Mouse (Mus musculus) left cerebral cortex, adult 2 months (tissue): ENCODE data around the gene Klhdc8a. TPM values are rescaled to one million over a fixed set of nuclear protein-coding genes. Genes with fewer than 3 reads are reported as not detected.

Experiments
- DNase-seq, 2 experiments: peaks; one replicate each; pipeline ENCODE4 v3.0.0; 2021 to 2022; ENCODE audit warnings: low spot score in 2 of 2, mixed read lengths in 1 of 2; ENCODE audit errors: extremely low spot score in 1 of 2
- H3K27ac ChIP-seq: fragments of 200-600 bp; 2 replicates; pipeline ENCODE4 v1.8.1; 2022
- H3K4me3 ChIP-seq: fragments of 200-600 bp; 2 replicates; pipeline ENCODE4 v1.8.1; 2022
- CTCF ChIP-seq: fragments of 200-600 bp; IDR thresholded peaks from 2 replicates; pipeline ENCODE4 v1.8.1; 2022; ENCODE audit warnings: antibody characterized with exemption, mild to moderate bottlenecking, moderate library complexity
- intact Hi-C: fragments of 180-260 bp; cut with DNase I; formaldehyde crosslinking; loops from one replicate; pipeline ENCODE4 v1.15.1; 2025
- long read RNA-seq, 2 experiments: library from polyadenylated mRNA; stranded (forward); transcript quantifications; one replicate each; pipeline ENCODE4 v2.0.0; 2021; ENCODE audit warnings: borderline mapping rate in 2 of 2
- total RNA-seq, 2 experiments: library from RNA; stranded (reverse); gene quantifications; 2 replicates each; pipeline ENCODE4 v1.2.3; 2021

Gene Klhdc8a
- total RNA-seq, result 10 to 100 TPM; 12.2 to 13.2 TPM
- long read RNA-seq, experiment 1, full-length matches to known transcripts, result 39 of 43 reads
- long read RNA-seq, experiment 1, partial matches to known transcripts, result 1 of 43 reads
- long read RNA-seq, experiment 1, other reads (novel, unspliced or antisense), result 3 of 43 reads
- long read RNA-seq, experiment 2, full-length matches to known transcripts, result 26 of 28 reads
- long read RNA-seq, experiment 2, partial matches to known transcripts, result 1 of 28 reads
- long read RNA-seq, experiment 2, other reads (novel, unspliced or antisense), result 1 of 28 reads

GRCm38 (mm10) chr1:132298425-132298800 lies at the start of gene Klhdc8a:
Gene Klhdc8a, plus strand, starts transcription at chr1:132298626.
- DNase-seq, result peak; percentile 54 to 67
- intact Hi-C loops, result no loop called here
- Histone ChIP-seq H3K4me3 (peak within 1 kb of the TSS; percentile 54), H3K27ac (peak within 1 kb of the TSS; percentile 86)
- TF ChIP-seq CTCF, result no peak

DNA sequence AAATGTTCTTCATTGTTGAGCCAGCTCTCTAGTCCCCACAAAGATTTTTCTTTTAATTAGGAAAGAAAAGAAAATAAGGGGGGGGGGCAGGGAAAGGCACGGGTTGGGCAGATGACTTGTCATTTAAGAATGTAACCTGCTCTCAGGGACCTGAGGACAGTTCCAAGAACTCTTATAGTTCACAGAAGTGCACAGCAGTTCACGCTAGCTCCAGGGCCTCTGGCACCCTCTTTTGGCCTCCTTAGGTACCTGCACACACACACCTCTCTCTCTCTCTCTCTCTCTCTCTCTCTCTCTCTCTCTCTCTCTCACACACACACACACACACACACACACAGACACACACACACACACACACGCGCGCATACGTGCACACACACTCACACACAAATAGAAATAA lies 44.0 kb upstream of the Klhdc8a start:
- DNase-seq, result no peak
- TF ChIP-seq CTCF, result no peak
- Histone ChIP-seq H3K27ac (no peak overlapping the region), H3K4me3 (no peak overlapping the region)
- intact Hi-C loops, result no loop called here

GRCm38 (mm10) chr1:132260331-132260730 lies 38.1 kb upstream of the Klhdc8a start:
- no peak for DNase-seq
- TF ChIP-seq CTCF, result no peak
- no peak overlapping the region for H3K27ac ChIP-seq
- intact Hi-C loops, result no loop called here
- H3K4me3 ChIP-seq, result no peak overlapping the region

- intact Hi-C loops, result no loop called here
- H3K4me3 ChIP-seq, result no peak overlapping the region
- no peak overlapping the region for H3K27ac ChIP-seq
- TF ChIP-seq CTCF, result peak; percentile 26
- no peak for DNase-seq
Observed at GRCm38 (mm10) chr1:132261058-132261457, 37.4 kb upstream of the Klhdc8a start.

DNA sequence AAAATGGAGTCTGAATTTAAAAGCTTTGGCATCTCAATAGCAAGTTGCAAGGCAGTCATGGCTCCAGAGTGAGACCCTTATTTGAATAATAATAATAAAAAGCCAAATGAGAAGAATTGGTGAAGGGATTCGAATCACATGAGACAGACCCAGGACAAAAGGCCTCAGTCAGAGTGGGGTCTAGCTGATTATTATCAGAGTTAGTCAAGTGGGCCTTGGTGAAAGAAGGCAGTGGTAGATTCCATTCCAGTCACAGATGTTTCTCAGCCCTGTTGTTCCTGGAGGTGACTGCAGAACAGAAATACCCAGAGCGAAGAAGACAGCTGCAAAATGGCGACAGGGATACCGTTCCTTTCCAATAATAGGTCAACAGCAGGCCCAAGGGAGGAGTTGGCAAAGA lies 34.8 kb upstream of the Klhdc8a start:
- no peak overlapping the region for H3K4me3 ChIP-seq
- no peak overlapping the region for H3K27ac ChIP-seq
- DNase-seq, result no peak
- TF ChIP-seq CTCF, result no peak
- intact Hi-C loops, result no loop called here

GRCm38 (mm10) chr1:132264577-132264976 lies 33.8 kb upstream of the Klhdc8a start:
- Histone ChIP-seq H3K27ac (no peak overlapping the region), H3K4me3 (no peak overlapping the region)
- intact Hi-C loops, result no loop called here
- no peak for TF ChIP-seq CTCF
- no peak for DNase-seq

DNA sequence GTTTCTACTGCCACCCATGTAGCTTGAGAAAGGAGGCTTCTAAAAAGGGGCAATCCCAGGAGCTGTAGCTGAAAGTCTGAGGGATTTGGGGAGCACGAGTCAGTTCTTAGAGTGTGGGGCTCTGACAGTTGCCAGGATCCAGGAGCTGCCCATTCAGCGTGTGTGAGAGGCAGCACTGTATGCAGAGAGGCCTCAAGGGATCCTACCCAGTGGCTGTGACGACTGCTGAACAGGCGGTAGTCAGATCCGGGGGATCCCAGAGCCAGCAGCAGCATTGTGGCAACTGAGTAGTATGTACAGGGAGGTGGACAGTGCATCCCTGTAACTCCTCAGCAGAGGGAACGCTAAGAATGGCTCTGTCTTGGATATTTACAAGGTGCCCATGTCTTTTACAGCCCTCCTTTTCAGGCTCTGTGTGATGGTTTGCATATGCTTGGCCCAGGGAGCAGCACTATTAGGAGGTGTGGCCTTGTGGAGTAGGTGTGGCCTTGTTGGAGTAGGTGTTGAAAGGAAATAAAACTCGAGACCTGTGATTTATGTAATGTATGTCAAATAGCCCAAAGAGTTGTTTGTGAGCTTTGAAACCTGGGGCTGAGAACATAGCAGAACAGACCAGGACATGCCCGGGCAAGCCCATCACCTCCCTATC lies 33.1 kb upstream of the Klhdc8a start:
- Histone ChIP-seq H3K27ac (no peak overlapping the region), H3K4me3 (no peak overlapping the region)
- no peak for DNase-seq
- intact Hi-C loops, result no loop called here
- TF ChIP-seq CTCF, result no peak

GRCm38 (mm10) chr1:132265936-132266335 lies 32.5 kb upstream of the Klhdc8a start:
- no peak overlapping the region for H3K4me3 ChIP-seq
- intact Hi-C loops, result no loop called here
- H3K27ac ChIP-seq, result no peak overlapping the region
- DNase-seq, result no peak
- TF ChIP-seq CTCF, result no peak

- Histone ChIP-seq H3K4me3 (no peak overlapping the region), H3K27ac (no peak overlapping the region)
- no peak for DNase-seq
- intact Hi-C loops, result no loop called here
- TF ChIP-seq CTCF, result no peak
Observed at GRCm38 (mm10) chr1:132266791-132267557, 31.5 kb upstream of the Klhdc8a start.

DNA sequence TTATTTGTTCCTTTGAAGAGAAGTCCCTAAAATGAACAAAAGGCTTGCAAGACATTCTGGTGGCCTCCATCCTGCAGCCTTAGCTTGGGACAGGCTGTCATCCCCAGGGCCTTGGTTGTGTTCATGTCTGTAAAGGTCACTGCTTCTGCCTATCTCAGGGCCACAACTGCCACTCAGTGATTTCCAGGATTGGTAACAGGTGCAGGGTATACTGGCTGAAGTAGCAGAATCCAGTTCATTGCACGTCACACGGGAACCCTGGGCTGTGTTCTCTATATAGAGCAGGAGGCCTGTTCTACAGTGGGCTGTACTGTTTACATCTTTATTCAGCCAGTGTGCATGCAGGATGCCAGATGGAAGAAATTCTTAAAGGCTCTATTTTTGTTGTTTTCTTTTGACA lies 30.5 kb upstream of the Klhdc8a start:
- Histone ChIP-seq H3K27ac (peak overlapping the region; percentile 15; the same call in 1 of the 2 replicates), H3K4me3 (no peak overlapping the region)
- TF ChIP-seq CTCF, result no peak
- intact Hi-C loops, result no loop called here
- no peak for DNase-seq

- no peak for TF ChIP-seq CTCF
- intact Hi-C loops, result no loop called here
- Histone ChIP-seq H3K4me3 (no peak overlapping the region), H3K27ac (no peak overlapping the region; the same call in 1 of the 2 replicates)
- no peak for DNase-seq
Observed at GRCm38 (mm10) chr1:132268418-132269060, 29.9 kb upstream of the Klhdc8a start.

DNA sequence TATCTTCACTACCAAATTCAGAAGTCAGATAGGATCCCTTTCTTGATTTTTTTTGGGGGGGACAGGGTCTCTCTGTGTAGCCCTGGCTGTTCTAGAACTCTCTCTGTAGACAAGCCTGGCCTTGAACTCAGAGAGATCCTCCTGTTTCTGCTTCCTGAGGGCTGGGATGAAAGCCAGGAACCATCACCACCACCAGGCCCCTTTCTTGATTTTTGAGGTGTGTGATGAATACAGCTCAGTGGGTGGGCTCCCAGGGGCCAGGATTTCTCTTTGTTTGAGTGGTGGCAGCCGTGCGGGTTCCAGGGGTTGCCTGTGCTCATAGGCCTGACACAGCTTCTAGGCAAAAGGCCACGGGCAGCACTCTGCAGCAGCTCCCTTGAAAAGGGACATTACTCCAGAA lies 27.2 kb upstream of the Klhdc8a start:
- H3K27ac ChIP-seq, result no peak overlapping the region
- intact Hi-C loops, result no loop called here
- no peak for TF ChIP-seq CTCF
- H3K4me3 ChIP-seq, result no peak overlapping the region
- DNase-seq, result no peak
